24 mouse cellular contexts compared by ENCODE assay signal in the genomic region with DNA sequence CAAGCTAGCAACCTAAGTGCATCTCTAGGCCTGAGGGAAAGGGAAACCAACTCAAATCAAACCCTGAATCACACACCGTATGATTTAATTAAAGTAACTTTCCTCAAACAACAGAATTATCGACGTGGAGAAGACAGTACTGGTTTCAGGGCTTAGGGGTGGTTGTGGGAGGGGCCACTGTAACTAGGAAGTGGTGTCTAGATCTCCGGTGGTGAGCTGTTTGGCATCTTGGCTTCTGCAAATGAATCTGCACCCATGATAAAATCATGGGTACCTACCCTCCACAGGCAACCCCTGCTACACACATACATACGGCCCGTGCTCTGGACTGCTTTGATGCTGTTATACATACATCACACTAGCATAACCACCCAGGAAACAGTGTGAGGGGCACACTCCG. TPM values are rescaled to one million over a fixed set of nuclear protein-coding genes. Genes with fewer than 3 reads are reported as not detected.
DNase-seq lines count a peak whose midpoint lies in the region; ATAC-seq lines count a peak whose summit lies in the region.
"Had no signal": no experiment of that assay in that cellular context is flagged by ENCODE, and none has a peak within 500 bp of the region (broad histone marks: within the 10 kb centered on the region; RNA-seq: fewer than 3 reads in every experiment).

No protein-coding gene starts in this region.

- peak; percentile 52 for ATAC-seq in CD4-positive, CD25-positive, alpha-beta regulatory T cell, adult 4 months
- peak; percentile 48 for ATAC-seq in granulocyte monocyte progenitor cell, adult 5-6 weeks (replicated peaks; ENCODE audit: poor library complexity, severe bottlenecking)
- ATAC-seq in megakaryocyte, adult 5-6 weeks (ENCODE audit: poor library complexity, severe bottlenecking): peak; percentile 50; the same call in 1 of the 2 replicates
- ATAC-seq: forebrain, embryonic 14.5 days; forebrain, postnatal 0 days; hindbrain, embryonic 16.5 days; inflammation-experienced regulatory T-cells, adult 6 months; intestine, embryonic 16.5 days had no signal

- peak; percentile 29 for DNase-seq in CD4-positive helper T cell, adult 2 months (ENCODE audit: low read depth, low spot score)
- DNase-seq in cerebellum, adult 18-20 months: no peak
- DNase-seq in right cerebral cortex, postnatal 14 days: no peak
- no peak for DNase-seq in cerebellum, postnatal 36 days
- no peak for DNase-seq in adipocyte (ENCODE audit: low spot score)
- DNase-seq: adrenal gland, adult 8-10 months; adrenal gland, postnatal 25 days; B cell, adult 2 months; cerebellum, adult 11-12 months; cerebellum, adult 9-10 months; forebrain, postnatal 0 days; gastrocnemius, adult 2 months; gastrocnemius, postnatal 14 days; heart, adult 18-20 months; heart, postnatal 10 days; kidney, adult 18-20 months had no signal

RNA-seq across cellular contexts. Expression of gene Fhad1, which starts 4.4 kb away (rescaled TPM):
- 1 to 10 TPM in 1 of 2 experiments, not detected in 1; 1.0 TPM for polyA plus RNA-seq in CD4-positive, CD25-positive, alpha-beta regulatory T cell, adult 4 months (2017; shearing (Covaris generic))
- total RNA-seq in granulocyte monocyte progenitor cell, adult 5-6 weeks (2014; fragmentation: Nextera tagmentation): not detected in 2 replicates
- 0.39 TPM in 1 of 2 replicates, not detected in the other for total RNA-seq in granulocyte monocyte progenitor cell, adult 5-6 weeks (2017)
- total RNA-seq in megakaryocyte, adult 5-6 weeks (2015): 0.41 TPM in 1 of 2 replicates, not detected in the other
- total RNA-seq in megakaryocyte, adult 5-6 weeks (2017): 0.41 TPM in 1 of 2 replicates, not detected in the other
- total RNA-seq: gastrocnemius, adult 2 months; MEL had no signal
